ENCODE assay signal across 10 mouse cellular contexts in the genomic region with DNA sequence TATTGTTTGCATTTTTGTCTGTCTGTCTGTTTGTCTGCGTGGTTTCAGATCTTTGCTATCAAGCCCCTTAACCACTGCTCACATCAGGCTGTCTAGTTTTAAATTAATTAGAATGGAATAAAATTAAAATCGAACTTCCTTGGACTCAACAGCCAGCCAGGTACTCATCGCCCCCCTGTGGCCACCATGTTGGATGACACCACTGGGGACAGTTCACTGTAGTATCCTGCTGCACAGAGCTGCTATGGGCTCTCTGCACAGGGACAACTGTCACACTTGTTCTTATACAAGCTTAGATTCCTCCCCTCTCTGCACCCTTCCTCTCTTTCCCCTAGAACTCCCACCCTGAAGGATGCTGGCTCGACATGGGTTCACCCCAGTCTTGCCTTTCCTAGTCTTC. TPM values are rescaled to one million over a fixed set of nuclear protein-coding genes. Genes with fewer than 3 reads are reported as not detected.
DNase-seq lines count a peak whose midpoint lies in the region; ATAC-seq and TF ChIP-seq lines count a peak whose summit lies in the region.
"Had no signal": no experiment of that assay in that cellular context is flagged by ENCODE, and none has a peak within 500 bp of the region (broad histone marks: within the 10 kb centered on the region; RNA-seq: fewer than 3 reads in every experiment).

No protein-coding gene starts in this region.

- H3K4me2 ChIP-seq in liver, embryonic 14.5 days (ENCODE audit: low read depth): no peak overlapping the region
- H3K4me2 ChIP-seq in midbrain, embryonic 15.5 days: no peak overlapping the region

- DNase-seq in adrenal gland, postnatal 10 days: peak; percentile 50
- no peak for DNase-seq in adrenal gland, adult 2 months
- DNase-seq in liver, embryonic 14.5 days (ENCODE audit: low read depth in 3 of 3, low spot score in 3 of 3): no peak
- DNase-seq in liver: no peak
- peak; percentile 46 for DNase-seq in embryo, embryonic 11 days
- DNase-seq in left cerebral cortex, postnatal 10 days (ENCODE audit: extremely low spot score in 1 of 2, low spot score in 2 of 2): no peak
- DNase-seq in urinary bladder, postnatal 4 days (ENCODE audit: low spot score in 2 of 2): no peak

- peak; percentile 61 for TF ChIP-seq CTCF in liver, embryonic 14.5 days (IDR thresholded peaks at IDR 0.05; ENCODE audit: low read depth)

- 24% methylated on average over 4 of the region's 4 CpGs for WGBS in liver, embryonic 14.5 days (ENCODE audit: insufficient replicate concordance)
- 33% methylated on average over 4 of the region's 4 CpGs for WGBS in midbrain, embryonic 15.5 days

- ATAC-seq in liver, embryonic 14.5 days (ENCODE audit: insufficient read depth): no peak
- peak; percentile 55; the same call in 1 of the 2 replicates for ATAC-seq in midbrain, embryonic 15.5 days (replicated peaks)

- no peak for TF ChIP-seq EP300 in liver, embryonic 14.5 days (IDR thresholded peaks at IDR 0.05; ENCODE audit: low read depth)

- no peaks in the 10 kb centered on the region for H3K9me3 ChIP-seq in liver, embryonic 14.5 days (ENCODE audit: control insufficient read depth, low read length)
- H3K9me3 ChIP-seq in midbrain, embryonic 15.5 days: no peaks in the 10 kb centered on the region

- H3K4me1 ChIP-seq in liver, embryonic 14.5 days (replicated peaks; ENCODE audit: control insufficient read depth in 2 of 2, insufficient read depth in 2 of 2, low read length in 1 of 2): no peaks in the 10 kb centered on the region
- H3K4me1 ChIP-seq in midbrain, embryonic 15.5 days: no peaks in the 10 kb centered on the region

- no peaks in the 10 kb centered on the region for H3K36me3 ChIP-seq in liver, embryonic 14.5 days (replicated peaks; ENCODE audit: control insufficient read depth, insufficient read depth, low read depth)
- peaks cover 66% of the 10 kb centered on the region for H3K36me3 ChIP-seq in midbrain, embryonic 15.5 days (replicated peaks)

- H3K27me3 ChIP-seq in liver, embryonic 14.5 days (ENCODE audit: control insufficient read depth, insufficient read depth, low read length): no peaks in the 10 kb centered on the region
- H3K27me3 ChIP-seq in midbrain, embryonic 15.5 days (replicated peaks): no peaks in the 10 kb centered on the region

- no peak overlapping the region for H3K27ac ChIP-seq in liver, embryonic 14.5 days
- no peak overlapping the region for H3K27ac ChIP-seq in midbrain, embryonic 15.5 days

- intact Hi-C loops in left cerebral cortex, postnatal 10 days (cut with DNase I): no loop called here

- no peak overlapping the region for H3K4me3 ChIP-seq in liver, embryonic 14.5 days (ENCODE audit: insufficient read depth in 1 of 2, low read depth in 2 of 2, low read length in 2 of 2)
- no peak overlapping the region for H3K4me3 ChIP-seq in midbrain, embryonic 15.5 days

- no peak overlapping the region for H3K9ac ChIP-seq in liver, embryonic 14.5 days (replicated peaks)
- no peak overlapping the region for H3K9ac ChIP-seq in midbrain, embryonic 15.5 days

RNA-seq across cellular contexts. Expression of gene Shank1, which starts 7.9 kb away (rescaled TPM):
- total RNA-seq in adrenal gland, postnatal 10 days (2021): 1 to 10 TPM; 4.3 to 6.3 TPM
- 1 to 10 TPM; 8.0 to 9.1 TPM for total RNA-seq in adrenal gland, adult 2 months (2021)
- polyA plus RNA-seq in adrenal gland, adult 2 months (2012; rRNA removed): 2.5 and 2.9 TPM in 2 replicates
- polyA plus RNA-seq in liver, embryonic 14.5 days (2012; rRNA removed): 0.04 and 0.06 TPM in 2 replicates
- 0.05 TPM in 1 of 2 replicates, not detected in the other for polyA plus RNA-seq in liver, embryonic 14.5 days (2014; fragmentation: Nextera tagmentation; extraction: Ambion mirVana)
- 39.8 and 46.5 TPM in 2 replicates for polyA plus RNA-seq in midbrain, embryonic 15.5 days (2015; fragmentation: Nextera tagmentation; extraction: Ambion mirVana)
- total RNA-seq in left cerebral cortex, postnatal 10 days (2021): 100 to 1,000 TPM; 423 to 432 TPM

RNA-seq across cellular contexts. Expression of gene Clec11a, which starts 11.2 kb away (rescaled TPM):
- 1 to 10 TPM; 4.2 to 5.4 TPM for total RNA-seq in adrenal gland, postnatal 10 days (2021)
- 1 to 10 TPM; 4.6 to 5.1 TPM for total RNA-seq in adrenal gland, adult 2 months (2021)
- polyA plus RNA-seq in adrenal gland, adult 2 months (2012; rRNA removed): 11.4 and 13.0 TPM in 2 replicates
- polyA plus RNA-seq in liver, embryonic 14.5 days (2012; rRNA removed): 0.34 and 0.38 TPM in 2 replicates
- 0.33 and 0.51 TPM in 2 replicates for polyA plus RNA-seq in liver, embryonic 14.5 days (2014; fragmentation: Nextera tagmentation; extraction: Ambion mirVana)
- polyA plus RNA-seq in midbrain, embryonic 15.5 days (2015; fragmentation: Nextera tagmentation; extraction: Ambion mirVana): 3.6 and 3.9 TPM in 2 replicates
- total RNA-seq in left cerebral cortex, postnatal 10 days (2021): 1 to 10 TPM; 2.5 to 2.8 TPM

RNA-seq across cellular contexts. Expression of gene Gm15517, which starts 56.7 kb away (rescaled TPM):
- total RNA-seq in adrenal gland, postnatal 10 days (2021): not detected
- not detected for total RNA-seq in adrenal gland, adult 2 months (2021)
- polyA plus RNA-seq in adrenal gland, adult 2 months (2012; rRNA removed): not detected in 2 replicates
- polyA plus RNA-seq in liver, embryonic 14.5 days (2012; rRNA removed): not detected in 2 replicates
- polyA plus RNA-seq in liver, embryonic 14.5 days (2014; fragmentation: Nextera tagmentation; extraction: Ambion mirVana): not detected in 2 replicates
- not detected in 2 replicates for polyA plus RNA-seq in midbrain, embryonic 15.5 days (2015; fragmentation: Nextera tagmentation; extraction: Ambion mirVana)
- not detected for total RNA-seq in left cerebral cortex, postnatal 10 days (2021)
- polyA plus RNA-seq: liver, embryonic 16.5 days; stomach, embryonic 14.5 days had no signal

Comparison
In these comparisons a context has a peak if more than half of its experiments do, and no peak if none do; other contexts are left out.
1. DNase-seq: peak in adrenal gland, postnatal 10 days (single experiment) and embryo, embryonic 11 days (single experiment); none in adrenal gland, adult 2 months (single experiment), liver, embryonic 14.5 days (0 of 3), liver (single experiment), left cerebral cortex, postnatal 10 days (0 of 2) and urinary bladder, postnatal 4 days (0 of 2).
2. RNA of gene Shank1, which starts 7.9 kb away (total RNA-seq): 423 to 432 TPM in left cerebral cortex, postnatal 10 days; 8.0 to 9.1 TPM in adrenal gland, adult 2 months and 4.3 to 6.3 TPM in adrenal gland, postnatal 10 days; every median in the first group is over 10 times any median in the second.